Mouse (Mus musculus): ENCODE measurements at regions not wholly inside any gene's neighbourhood (a gene's known extent, or its start where the extent isn't known, plus 50 kb on each side); places are given as distances from the start of the nearest gene placed in this dataset.

- no peak for DNase-seq (ENCODE audit: low spot score in 2 of 2)
Observed at GRCm38 (mm10) chr11:14769008-14769407, 169.9 kb downstream of the Pom121l12 start.

- no peak for DNase-seq (ENCODE audit: low spot score in 2 of 2)
Observed at GRCm38 (mm10) chr11:14769448-14770357, 170.6 kb downstream of the Pom121l12 start.

GRCm38 (mm10) chr11:14798314-14798713 is 199.2 kb downstream of the Pom121l12 start:
- no peak for DNase-seq (ENCODE audit: low spot score in 2 of 2)

- DNase-seq (ENCODE audit: low spot score in 2 of 2): no peak
Observed at GRCm38 (mm10) chr11:14799227-14799626, 200.2 kb downstream of the Pom121l12 start.

- peak; percentile 5 to 14 for DNase-seq (ENCODE audit: low spot score in 2 of 2)
Observed at GRCm38 (mm10) chr11:14818936-14819335, 219.9 kb downstream of the Pom121l12 start.
